Mouse (Mus musculus) gonadal fat pad, adult 2 months (tissue): ENCODE data around the gene Ddx56. TPM values are rescaled to one million over a fixed set of nuclear protein-coding genes. Genes with fewer than 3 reads are reported as not detected.
"Not testable (repeated sequence)": the region's sequence is repeated elsewhere in the genome, so short reads cannot be mapped to it uniquely, and the experiment has no call there.

Experiments used
- DNase-seq: peaks from one replicate; pipeline ENCODE4 v3.0.0-alpha.2; 2012; ENCODE audit warnings: low read depth
- polyA plus RNA-seq: library from polyadenylated mRNA; depleted of rRNA; stranded (reverse); fragments of >200 nt; gene quantifications from 2 replicates; pipeline ENCODE4 v1.2.3, GENCODE M21; 2012; rRNA removed

Ddx56 gene
- polyA plus RNA-seq, 1 experiment, result 47.6 TPM

- no peak for DNase-seq
These were observed 6.0 kb downstream of the Ddx56 start for GRCm38 (mm10) chr11:6261434-6262082.

- DNase-seq, result no peak
These were observed 8.2 kb downstream of the Ddx56 start for GRCm38 (mm10) chr11:6259413-6259812.

GRCm38 (mm10) chr11:6256490-6257072 lies 11.0 kb downstream of the Ddx56 start:
- no peak for DNase-seq

- DNase-seq, result not testable (repeated sequence)
These were observed 13.0 kb downstream of the Ddx56 start for GRCm38 (mm10) chr11:6254602-6255001.

- no peak for DNase-seq
These were observed 14.7 kb downstream of the Ddx56 start for GRCm38 (mm10) chr11:6252824-6253223.

- DNase-seq, result no peak
These were observed 15.3 kb downstream of the Ddx56 start for GRCm38 (mm10) chr11:6252248-6252647.

GRCm38 (mm10) chr11:6244707-6245106 lies 22.9 kb downstream of the Ddx56 start:
- no peak for DNase-seq

- DNase-seq, result no peak
These were observed 34.5 kb downstream of the Ddx56 start for GRCm38 (mm10) chr11:6233025-6233424.

- no peak for DNase-seq
These were observed 37.6 kb downstream of the Ddx56 start, which contains the start of gene Npc1l1 for GRCm38 (mm10) chr11:6230012-6230411. Gene Npc1l1 (minus strand): TSS chr11:6230143.

GRCm38 (mm10) chr11:6224541-6225229 lies 42.9 kb downstream of the Ddx56 start:
- no peak for DNase-seq

GRCm38 (mm10) chr11:6222187-6222586 lies 45.4 kb downstream of the Ddx56 start:
- DNase-seq, result no peak

GRCm38 (mm10) chr11:6219967-6220366 lies 47.6 kb downstream of the Ddx56 start:
- DNase-seq, result no peak

GRCm38 (mm10) chr11:6218189-6218896 lies 49.2 kb downstream of the Ddx56 start:
- no peak for DNase-seq

GRCm38 (mm10) chr11:6216834-6217233 lies 50.7 kb downstream of the Ddx56 start:
- DNase-seq, result no peak

Other genes with a start within 250 kb of the Ddx56 start
- 1.2 and 68.6 TPM in 2 replicates for gene Camk2b, start 201.4 kb downstream of the Ddx56 start, polyA plus RNA-seq
- gene A730071L15Rik, start 67.7 kb downstream of the Ddx56 start, polyA plus RNA-seq, result 0.16 and 0.19 TPM in 2 replicates
- 43.6 and 52.5 TPM in 2 replicates for gene Nudcd3, start 67.4 kb downstream of the Ddx56 start, polyA plus RNA-seq
- gene Npc1l1, start 37.6 kb downstream of the Ddx56 start, polyA plus RNA-seq, result 2.0 and 3.0 TPM in 2 replicates
- gene Tmed4, start 7.1 kb upstream of the Ddx56 start, polyA plus RNA-seq, result 254 and 312 TPM in 2 replicates
- 141 and 207 TPM in 2 replicates for gene Ogdh, start 23.9 kb upstream of the Ddx56 start, polyA plus RNA-seq
- 26.3 and 43.1 TPM in 2 replicates for gene Zmiz2, start 121.3 kb upstream of the Ddx56 start, polyA plus RNA-seq
- 875 and 1,261 TPM in 2 replicates for gene Ppia, start 147.7 kb upstream of the Ddx56 start, polyA plus RNA-seq
- gene H2afv, start 176.7 kb upstream of the Ddx56 start, polyA plus RNA-seq, result 40.6 and 43.6 TPM in 2 replicates
- 8.3 and 12.2 TPM in 2 replicates for gene Purb, start 208.1 kb upstream of the Ddx56 start, polyA plus RNA-seq